Mouse (Mus musculus) embryonic fibroblast, embryonic 13.5 days (primary cell): Measurements from ENCODE around the gene Elmod1. TPM values are rescaled to one million over a fixed set of nuclear protein-coding genes. Genes with fewer than 3 reads are reported as not detected.

Experiments
- H3K27ac ChIP-seq: 2 replicates; pipeline ENCODE4 v1.5.1; 2012; ENCODE audit warnings: low read length, control low read depth, inconsistent platforms; ENCODE audit not compliant: insufficient read depth
- H3K4me1 ChIP-seq: 2 replicates; pipeline ENCODE4 v1.6.1; 2011; ENCODE audit warnings: low read length; ENCODE audit not compliant: control insufficient read depth, insufficient read depth
- H3K4me3 ChIP-seq: 2 replicates; pipeline ENCODE4 v1.5.1; 2011; ENCODE audit warnings: mild to moderate bottlenecking, control low read depth, low read length; ENCODE audit not compliant: insufficient read depth
- CTCF ChIP-seq: IDR thresholded peaks from 2 replicates; pipeline ENCODE4 v1.5.1; 2011; ENCODE audit warnings: mild to moderate bottlenecking, control low read depth, low read length, moderate library complexity, borderline replicate concordance; ENCODE audit not compliant: insufficient read depth
- POLR2A ChIP-seq: IDR thresholded peaks from 2 replicates; pipeline ENCODE4 v1.6.1; 2011; ENCODE audit warnings: low read depth, mild to moderate bottlenecking, control low read depth, low read length, moderate library complexity
- polyA plus RNA-seq: library from polyadenylated mRNA; stranded (reverse); fragments of >200 nt; gene quantifications from 2 replicates; pipeline ENCODE4 v1.2.4, GENCODE M21; 2011; ENCODE audit warnings: low read depth; ENCODE audit not compliant: missing spikeins, insufficient read length

Elmod1 gene
- polyA plus RNA-seq, 1 experiment, result not detected

GRCm38 (mm10) chr9:53873239-53873638, 101.9 kb downstream of the Elmod1 start:
- H3K27ac ChIP-seq, result no peak overlapping the region
- TF ChIP-seq POLR2A (no peak), CTCF (no peak)
- no peak overlapping the region for H3K4me3 ChIP-seq
- no peaks in the 10 kb centered on the region for H3K4me1 ChIP-seq

Other genes with a start within 250 kb of the Elmod1 start
- 0.30 TPM in 1 of 2 replicates, not detected in the other for gene Slc35f2, start 203.8 kb downstream of the Elmod1 start, polyA plus RNA-seq
- gene Sln, start 125.1 kb downstream of the Elmod1 start, polyA plus RNA-seq, result not detected in 2 replicates
- 0.25 and 1.1 TPM in 2 replicates for gene Tnfaip8l3, start 93.1 kb upstream of the Elmod1 start, polyA plus RNA-seq